Mouse (Mus musculus): Measurements from ENCODE around the gene Mecom.

The Mecom gene

GRCm38 (mm10) chr3:30135119-30135518 is 412.7 kb downstream of the Mecom start:
- DNase-seq = no peak

- DNase-seq = no peak
These were observed 414.8 kb downstream of the Mecom start for GRCm38 (mm10) chr3:30132981-30133380.

GRCm38 (mm10) chr3:30132370-30132769 is 415.4 kb downstream of the Mecom start:
- no peak for DNase-seq

GRCm38 (mm10) chr3:30130495-30130894 is 417.3 kb downstream of the Mecom start:
- no peak for DNase-seq

GRCm38 (mm10) chr3:30122618-30123017 is 425.2 kb downstream of the Mecom start:
- no peak for DNase-seq

- DNase-seq = no peak
These were observed 426.9 kb downstream of the Mecom start for GRCm38 (mm10) chr3:30120790-30121512.

- DNase-seq = no peak
These were observed 429.1 kb downstream of the Mecom start for GRCm38 (mm10) chr3:30118594-30119297.

- no peak for DNase-seq
These were observed 434.5 kb downstream of the Mecom start for GRCm38 (mm10) chr3:30113249-30113770.

- no peak for DNase-seq
These were observed 439.7 kb downstream of the Mecom start for GRCm38 (mm10) chr3:30107945-30108670.

GRCm38 (mm10) chr3:30106481-30106880 is 441.3 kb downstream of the Mecom start:
- no peak for DNase-seq

- no peak for DNase-seq
These were observed 441.9 kb downstream of the Mecom start for GRCm38 (mm10) chr3:30105859-30106258.

- DNase-seq = no peak
These were observed 442.5 kb downstream of the Mecom start for GRCm38 (mm10) chr3:30105194-30105823.

GRCm38 (mm10) chr3:30104515-30105098 is 443.2 kb downstream of the Mecom start:
- DNase-seq = no peak

GRCm38 (mm10) chr3:30101146-30101545 is 446.7 kb downstream of the Mecom start:
- DNase-seq = no peak

GRCm38 (mm10) chr3:30097713-30098112 is 450.1 kb downstream of the Mecom start:
- no peak for DNase-seq

- no peak for DNase-seq
These were observed 450.7 kb downstream of the Mecom start for GRCm38 (mm10) chr3:30097129-30097528.

- no peak for DNase-seq
These were observed 454.8 kb downstream of the Mecom start for GRCm38 (mm10) chr3:30093005-30093404.

- DNase-seq = no peak
These were observed 455.3 kb downstream of the Mecom start for GRCm38 (mm10) chr3:30092481-30092880.

GRCm38 (mm10) chr3:30091860-30092259 is 455.9 kb downstream of the Mecom start:
- no peak for DNase-seq

GRCm38 (mm10) chr3:30091401-30091800 is 456.4 kb downstream of the Mecom start:
- DNase-seq = no peak

- no peak for DNase-seq
These were observed 461.7 kb downstream of the Mecom start for GRCm38 (mm10) chr3:30086139-30086538.

GRCm38 (mm10) chr3:30083842-30084241 is 464.0 kb downstream of the Mecom start:
- no peak for DNase-seq

GRCm38 (mm10) chr3:30083268-30083667 is 464.5 kb downstream of the Mecom start:
- no peak for DNase-seq
